Mouse (Mus musculus) forebrain, postnatal 0 days (tissue): ENCODE data around the gene Ipo7. TPM values are rescaled to one million over a fixed set of nuclear protein-coding genes. Genes with fewer than 3 reads are reported as not detected.
"Not testable (repeated sequence)": the region's sequence is repeated elsewhere in the genome, so short reads cannot be mapped to it uniquely, and the experiment has no call there.

Source experiments
- ATAC-seq: fragments of 200-750 bp; cut with Nextera tagmentation; 2 replicates; pipeline ENCODE4 v1.8.0; 2017; ENCODE audit warnings: mild to moderate bottlenecking, moderate library complexity
- DNase-seq: peaks from one replicate; pipeline ENCODE4 v3.0.0-alpha.2; 2015
- H3K27ac ChIP-seq: fragments of 300-500 bp; sonication (generic); 2 replicates; pipeline ENCODE4 v1.5.1; 2014; ENCODE audit warnings: low read depth, mild to moderate bottlenecking, antibody characterized with exemption, low read length, moderate library complexity, mixed read lengths
- H3K27me3 ChIP-seq: fragments of 300-500 bp; sonication (generic); 2 replicates; pipeline ENCODE4 v1.6.1; 2014; ENCODE audit warnings: mild to moderate bottlenecking, low read length, mixed read lengths; ENCODE audit not compliant: insufficient read depth
- H3K36me3 ChIP-seq: fragments of 300-500 bp; sonication (generic); 2 replicates; pipeline ENCODE4 v1.6.1; 2014; ENCODE audit warnings: mild to moderate bottlenecking, moderate library complexity; ENCODE audit not compliant: insufficient read depth
- H3K4me1 ChIP-seq: fragments of 300-500 bp; sonication (generic); 2 replicates; pipeline ENCODE4 v1.6.1; 2014; ENCODE audit warnings: antibody characterized with exemption; ENCODE audit not compliant: insufficient read depth
- H3K4me2 ChIP-seq: fragments of 300-500 bp; sonication (generic); 2 replicates; pipeline ENCODE4 v1.6.1; 2014; ENCODE audit warnings: low read depth, mild to moderate bottlenecking, moderate library complexity
- H3K4me3 ChIP-seq: fragments of 300-500 bp; sonication (generic); 2 replicates; pipeline ENCODE4 v1.5.1; 2014; ENCODE audit warnings: low read depth, low read length, mixed read lengths
- H3K9ac ChIP-seq: fragments of 300-500 bp; sonication (generic); 2 replicates; pipeline ENCODE4 v1.6.1; 2014; ENCODE audit warnings: mild to moderate bottlenecking
- H3K9me3 ChIP-seq: fragments of 300-500 bp; sonication (generic); 2 replicates; pipeline ENCODE4 v1.6.1; 2016; ENCODE audit warnings: low read length
- CTCF ChIP-seq: sonication (generic); IDR thresholded peaks from 2 replicates; pipeline ENCODE4 v1.5.1; 2016; ENCODE audit warnings: antibody characterized with exemption, control low read depth, low read depth
- WGBS: fragments of 180-500 bp; shearing (Covaris S2); extraction: QIAGEN DNeasy Blood & Tissue Kit; methylation state at CpG from one replicate; pipeline ENCODE4 v1.1.7; 2014; 5-methylcytosine and 5-hydroxymethylcytosine counted together
- polyA plus RNA-seq: library from polyadenylated mRNA; unstranded; fragments of >200 nt; fragmentation: Nextera tagmentation; extraction: Ambion mirVana; gene quantifications from 2 replicates; pipeline ENCODE4 v1.2.1, GENCODE M21; 2015
- total RNA-seq: library from RNA; depleted of rRNA; stranded (reverse); fragments of >200 nt; gene quantifications from 2 replicates; pipeline ENCODE4 v1.2.3, GENCODE M21; 2014; rRNA removed

Gene Ipo7
- total RNA-seq (88.0 and 97.9 TPM in 2 replicates), polyA plus RNA-seq (21.7 and 26.5 TPM in 2 replicates)

GRCm38 (mm10) chr7:110018117-110018630, at the start of gene Ipo7:
Gene Ipo7, plus strand, starts transcription at chr7:110018274.
- peak within 1 kb of the TSS; percentile 96 for H3K9ac ChIP-seq
- H3K4me3 ChIP-seq: peak within 1 kb of the TSS; percentile 95
- peaks cover 11% of the 10 kb centered on the region; the same call in 1 of the 2 replicates for H3K4me1 ChIP-seq
- DNase-seq (peak; percentile 93), ATAC-seq (peak; percentile 99)
- H3K27ac ChIP-seq: peak within 1 kb of the TSS; percentile 89
- H3K36me3 ChIP-seq: no peaks in the 10 kb centered on the region
- under 1% methylated on average over 48 of the region's 48 CpGs for WGBS
- peak; percentile 46 for TF ChIP-seq CTCF
- H3K4me2 ChIP-seq: peak within 1 kb of the TSS; percentile 84
- no peaks in the 10 kb centered on the region for H3K9me3 ChIP-seq
- no peaks in the 10 kb centered on the region for H3K27me3 ChIP-seq

- DNase-seq (peak; percentile 80), ATAC-seq (peak; percentile 84)
- Histone ChIP-seq H3K27ac (peak overlapping the region; percentile 64), H3K4me1 (peaks cover 8% of the 10 kb centered on the region), H3K36me3 (peaks cover 3% of the 10 kb centered on the region; the same call in 1 of the 2 replicates), H3K4me2 (no peak overlapping the region), H3K9ac (no peak overlapping the region), H3K9me3 (no peaks in the 10 kb centered on the region), H3K27me3 (no peaks in the 10 kb centered on the region), H3K4me3 (no peak overlapping the region)
- TF ChIP-seq CTCF: peak; percentile 54
- WGBS: 0% methylated on average over 1 of the region's 2 CpGs
These were observed 49.1 kb upstream of the Ipo7 start for GRCm38 (mm10) chr7:109968924-109969450.

- Histone ChIP-seq H3K36me3 (peaks cover 3% of the 10 kb centered on the region; the same call in 1 of the 2 replicates), H3K4me3 (no peak overlapping the region), H3K27ac (peak overlapping the region; percentile 37; the same call in 1 of the 2 replicates), H3K4me1 (peaks cover 8% of the 10 kb centered on the region), H3K9ac (no peak overlapping the region), H3K27me3 (no peaks in the 10 kb centered on the region), H3K9me3 (no peaks in the 10 kb centered on the region), H3K4me2 (no peak overlapping the region)
- no peak for TF ChIP-seq CTCF
- DNase-seq: no peak
- ATAC-seq: no peak
These were observed 48.5 kb upstream of the Ipo7 start for GRCm38 (mm10) chr7:109969542-109969941.

GRCm38 (mm10) chr7:109975966-109976715, 41.9 kb upstream of the Ipo7 start:
- no peak for DNase-seq
- ATAC-seq: no peak
- no peak overlapping the region for H3K4me3 ChIP-seq
- no peaks in the 10 kb centered on the region for H3K27me3 ChIP-seq
- H3K27ac ChIP-seq: no peak overlapping the region
- H3K9ac ChIP-seq: no peak overlapping the region
- no peaks in the 10 kb centered on the region for H3K9me3 ChIP-seq
- TF ChIP-seq CTCF: no peak
- H3K4me2 ChIP-seq: no peak overlapping the region
- H3K4me1 ChIP-seq: no peaks in the 10 kb centered on the region
- peaks cover 49% of the 10 kb centered on the region for H3K36me3 ChIP-seq
- 86% methylated on average over 6 of the region's 6 CpGs for WGBS

GRCm38 (mm10) chr7:109977131-109977530, 40.9 kb upstream of the Ipo7 start:
- peaks cover 57% of the 10 kb centered on the region for H3K36me3 ChIP-seq
- H3K4me3 ChIP-seq, H3K27ac ChIP-seq, DNase-seq, H3K9me3 ChIP-seq, H3K4me2 ChIP-seq, H3K27me3 ChIP-seq, H3K4me1 ChIP-seq, ATAC-seq, H3K9ac ChIP-seq: not testable (repeated sequence)
- TF ChIP-seq CTCF: peak; percentile 44
- WGBS: 70% methylated on average over 5 of the region's 5 CpGs

GRCm38 (mm10) chr7:109984608-109985007, 33.5 kb upstream of the Ipo7 start:
- not testable (repeated sequence) for H3K9ac ChIP-seq, H3K4me1 ChIP-seq, DNase-seq, ATAC-seq, H3K27ac ChIP-seq, H3K27me3 ChIP-seq, H3K4me3 ChIP-seq, H3K9me3 ChIP-seq
- 0 out of 2 replicates have a peak overlapping the region, but pooled peaks have one; percentile 68 for H3K4me2 ChIP-seq
- 78% methylated on average over 5 of the region's 5 CpGs for WGBS
- peaks cover 18% of the 10 kb centered on the region for H3K36me3 ChIP-seq

- H3K4me3 ChIP-seq: peak overlapping the region; percentile 60
- ATAC-seq: peak; percentile 4; the same call in 1 of the 2 replicates
- peak; percentile 27 for DNase-seq
- H3K36me3 ChIP-seq: peaks cover 9% of the 10 kb centered on the region; the same call in 1 of the 2 replicates
- 1% methylated on average over 27 of the region's 27 CpGs for WGBS
- peak overlapping the region; percentile 61 for H3K9ac ChIP-seq
- peak overlapping the region; percentile 68 for H3K4me2 ChIP-seq
- H3K27me3 ChIP-seq: no peaks in the 10 kb centered on the region
- H3K9me3 ChIP-seq: no peaks in the 10 kb centered on the region
- no peak; the same call in 1 of the 2 replicates for TF ChIP-seq CTCF
- no peaks in the 10 kb centered on the region for H3K4me1 ChIP-seq
- peak overlapping the region; percentile 30; the same call in 1 of the 2 replicates for H3K27ac ChIP-seq
These were observed 32.4 kb upstream of the Ipo7 start for GRCm38 (mm10) chr7:109985661-109986132.
